Mouse (Mus musculus) gastrocnemius, adult 8-10 months (tissue): ENCODE measurements around the gene Rplp0. TPM values are rescaled to one million over a fixed set of nuclear protein-coding genes. Genes with fewer than 3 reads are reported as not detected.
"Not testable (repeated sequence)": the region's sequence is repeated elsewhere in the genome, so short reads cannot be mapped to it uniquely, and the experiment has no call there.

Experiments
- DNase-seq, 2 experiments: peaks; one replicate each; pipeline ENCODE4 v3.0.0; 2022; ENCODE audit warnings: low spot score in 2 of 2
- total RNA-seq, 4 experiments: library from RNA; stranded (reverse); gene quantifications; 2 replicates each; pipeline ENCODE4 v1.2.4; 2022

Rplp0 gene
- 100 to 1,000 TPM; 566 to 724 (median 629) TPM for total RNA-seq

DNA sequence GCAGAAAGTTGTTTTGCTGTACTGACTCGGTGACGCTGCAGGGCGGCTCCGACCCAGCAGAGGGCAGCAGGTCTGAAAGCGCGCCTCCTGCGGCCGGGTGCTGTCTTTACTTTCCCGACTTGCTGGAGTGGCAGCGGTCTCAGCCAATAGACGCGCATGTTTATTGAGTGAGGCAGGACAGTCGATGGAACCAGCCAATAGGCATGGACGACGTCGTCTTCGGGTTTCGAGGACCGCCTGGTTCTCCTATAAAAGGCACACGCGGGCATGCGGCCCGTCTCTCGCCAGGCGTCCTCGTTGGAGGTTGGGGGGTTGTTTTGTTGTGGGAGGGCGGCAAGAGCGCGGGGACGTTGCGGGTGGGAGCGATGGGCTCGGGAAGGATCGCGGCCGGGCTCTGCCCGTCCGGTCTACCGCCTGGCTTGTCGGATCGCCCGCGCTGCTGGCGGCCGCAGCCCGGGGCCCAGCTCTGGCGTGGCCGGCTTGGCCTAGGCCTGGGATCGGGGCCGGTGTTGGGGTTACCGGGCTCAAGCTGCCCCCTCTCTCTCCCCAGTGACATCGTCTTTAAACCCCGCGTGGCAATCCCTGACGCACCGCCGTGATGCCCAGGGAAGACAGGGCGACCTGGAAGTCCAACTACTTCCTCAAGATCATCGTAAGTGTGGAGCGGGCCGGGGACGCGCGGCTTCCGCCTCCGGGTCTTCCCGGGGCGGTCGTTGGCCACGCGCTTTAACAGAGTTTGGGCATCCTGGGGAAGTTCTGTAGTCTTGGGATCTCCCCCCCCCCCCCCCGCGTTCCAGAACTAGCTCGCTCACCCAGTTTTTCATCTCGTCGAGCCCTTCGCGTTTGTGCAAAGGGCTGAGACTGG, at the start of gene Rplp0:
Rplp0 (plus strand) TSS at position 231 of the 865 bp plus-strand sequence.
- DNase-seq, result peak; percentile 99

DNA sequence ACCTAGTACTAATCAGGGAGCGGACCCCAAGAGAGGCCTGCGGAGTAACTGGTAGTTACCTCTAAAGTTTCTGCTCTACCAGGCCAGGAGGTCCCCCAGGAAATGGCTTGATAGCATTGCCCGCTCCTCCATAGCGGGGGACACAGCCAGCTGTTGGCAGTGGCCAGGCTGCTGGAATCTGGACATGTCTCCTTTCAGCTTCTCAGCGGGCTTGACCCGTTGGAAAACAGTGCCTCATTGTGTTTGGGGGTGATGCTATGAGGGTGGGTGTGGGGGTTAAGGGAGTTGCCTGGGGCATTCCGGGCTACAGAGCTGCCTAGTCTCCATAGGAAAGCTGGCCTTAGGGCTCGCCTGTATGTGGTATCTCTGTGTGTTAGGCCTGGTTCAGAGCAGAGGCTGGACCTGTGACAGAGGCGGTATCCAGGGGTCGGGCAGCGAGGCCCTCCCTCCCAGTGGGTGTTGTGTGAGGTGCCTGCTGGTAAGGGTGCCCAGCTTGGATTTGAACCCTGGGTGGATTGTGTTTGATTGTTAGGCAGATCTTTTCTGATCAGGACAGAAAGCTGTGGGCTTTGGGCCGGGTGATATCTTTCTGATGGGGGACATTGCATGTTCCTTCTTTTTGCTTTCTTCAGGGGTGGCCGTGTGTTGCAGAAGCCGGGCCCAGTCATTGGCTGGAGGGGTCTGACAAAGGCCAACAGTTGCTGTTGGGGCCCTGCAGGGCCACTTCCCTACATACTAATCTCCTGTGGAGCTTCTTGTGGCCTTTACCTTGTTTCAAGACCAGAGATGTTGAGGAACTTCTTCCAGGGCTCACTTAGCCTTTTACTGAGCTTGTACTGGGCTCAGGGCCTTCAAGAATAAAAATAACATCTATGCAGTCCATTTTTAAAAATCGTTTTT, 49.2 kb upstream of the Rplp0 start:
- DNase-seq, result no peak

DNA sequence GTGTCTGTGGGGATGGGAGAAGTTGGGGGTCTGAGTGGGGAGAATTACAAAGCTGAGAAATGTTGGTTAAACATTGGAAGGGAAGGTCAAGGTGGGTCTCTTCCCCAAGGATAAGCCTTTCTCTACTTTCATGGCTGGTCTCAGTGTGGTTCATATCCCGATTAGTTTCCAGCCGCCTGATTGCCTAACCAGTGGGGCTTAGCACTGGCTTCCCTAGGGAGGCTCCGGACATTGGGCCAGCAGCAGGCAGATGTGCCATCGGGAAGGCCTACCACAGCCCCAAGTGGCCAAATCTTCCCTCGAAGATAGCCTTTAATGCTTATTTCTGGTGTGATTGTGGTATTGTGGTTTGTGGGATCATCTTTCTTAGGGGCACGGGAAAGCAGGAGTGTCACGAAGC, 46.9 kb upstream of the Rplp0 start:
- DNase-seq, result no peak

DNA sequence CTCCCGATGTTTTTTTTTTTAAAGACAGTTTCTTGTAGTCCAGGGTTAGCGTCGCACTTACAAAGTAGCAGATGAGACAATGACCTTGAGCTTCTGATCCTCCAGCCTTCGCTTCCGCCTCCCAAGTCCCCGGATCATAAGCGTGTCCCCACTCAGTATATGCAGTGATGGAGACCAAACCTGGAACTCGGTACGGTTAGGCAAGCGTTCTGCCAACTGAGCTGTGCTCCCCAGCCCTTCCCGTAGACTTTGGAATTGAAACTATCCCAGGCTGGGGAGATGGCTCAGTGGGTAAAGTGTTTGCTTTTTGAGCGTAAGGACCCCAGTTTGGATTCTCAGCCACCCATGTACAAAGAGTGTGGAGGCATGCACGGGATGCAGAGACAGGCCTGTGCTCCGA, 46.0 kb upstream of the Rplp0 start:
- no peak for DNase-seq

DNA sequence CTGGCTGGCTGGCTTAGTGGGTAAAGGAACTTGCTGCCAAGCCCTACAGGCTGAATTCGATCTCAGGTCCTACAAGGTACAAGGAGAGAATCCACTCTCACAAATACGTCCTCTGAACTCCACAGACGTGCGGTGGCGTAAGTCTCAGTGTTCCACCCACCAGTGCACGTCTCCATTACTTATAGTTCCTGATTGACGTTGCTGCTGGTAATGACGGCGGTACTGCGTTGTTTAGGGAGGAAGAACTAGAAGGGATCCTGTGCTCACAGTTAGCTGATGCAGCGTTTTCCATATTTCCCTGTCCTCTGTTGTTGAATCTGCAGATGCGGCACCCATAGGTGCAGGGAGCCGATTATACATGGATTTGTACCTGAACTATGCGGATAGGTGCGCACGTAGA, 45.5 kb upstream of the Rplp0 start:
- no peak for DNase-seq

DNA sequence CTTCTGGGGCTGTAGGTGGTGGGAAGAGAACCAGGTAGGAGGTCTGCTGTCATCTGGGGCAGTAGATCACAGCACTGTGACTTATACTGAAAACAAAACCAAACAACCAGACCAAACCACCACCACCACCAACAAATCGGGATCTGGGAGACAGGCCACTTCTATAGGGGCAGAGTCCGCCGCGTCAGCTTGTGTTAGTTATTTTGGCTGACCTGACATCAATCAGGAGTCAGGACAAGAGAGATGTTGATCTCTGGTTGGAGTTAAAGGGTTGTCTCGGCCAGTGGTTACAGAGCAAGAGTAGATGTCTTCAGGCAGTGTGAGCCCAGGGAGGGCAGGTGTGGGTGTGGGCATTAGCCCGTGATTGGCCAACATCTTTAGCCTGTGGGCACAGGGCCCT, 44.9 kb upstream of the Rplp0 start:
- DNase-seq, result no peak

DNA sequence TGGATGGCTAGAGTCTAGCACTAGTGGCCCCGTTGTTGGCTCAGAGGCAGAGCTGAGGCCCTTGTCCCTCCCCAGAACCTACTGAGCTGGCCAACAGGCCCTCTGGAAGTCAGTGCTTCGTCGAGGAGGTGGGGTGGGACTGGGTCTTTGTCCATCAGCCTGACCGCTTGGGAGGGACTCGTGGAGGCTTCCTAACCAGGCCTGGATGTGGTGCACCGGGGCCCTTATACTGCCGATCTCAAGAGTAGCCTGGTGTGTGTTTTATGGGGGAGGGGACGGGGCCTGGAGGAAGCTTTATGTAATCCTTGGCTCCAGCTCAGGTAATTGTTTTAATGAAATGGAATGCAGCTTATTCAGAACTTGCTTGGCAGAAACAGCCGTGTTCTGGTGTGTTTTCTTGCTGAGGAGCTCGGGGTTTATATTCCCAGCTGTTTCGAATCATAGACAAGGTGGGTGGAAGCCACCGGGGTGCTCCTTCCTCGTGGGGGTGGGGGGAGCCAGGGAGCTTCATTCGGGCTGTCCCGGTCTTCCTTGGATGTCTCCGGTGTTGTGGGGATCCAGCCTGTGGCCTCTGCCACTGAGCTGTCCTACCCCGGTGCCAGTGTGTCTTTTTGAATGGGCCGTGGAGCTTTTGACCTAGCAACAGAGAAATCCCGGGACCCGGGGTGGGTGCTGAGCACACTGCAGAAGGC, 44.2 kb upstream of the Rplp0 start:
- DNase-seq, result peak; percentile 58 to 59

DNA sequence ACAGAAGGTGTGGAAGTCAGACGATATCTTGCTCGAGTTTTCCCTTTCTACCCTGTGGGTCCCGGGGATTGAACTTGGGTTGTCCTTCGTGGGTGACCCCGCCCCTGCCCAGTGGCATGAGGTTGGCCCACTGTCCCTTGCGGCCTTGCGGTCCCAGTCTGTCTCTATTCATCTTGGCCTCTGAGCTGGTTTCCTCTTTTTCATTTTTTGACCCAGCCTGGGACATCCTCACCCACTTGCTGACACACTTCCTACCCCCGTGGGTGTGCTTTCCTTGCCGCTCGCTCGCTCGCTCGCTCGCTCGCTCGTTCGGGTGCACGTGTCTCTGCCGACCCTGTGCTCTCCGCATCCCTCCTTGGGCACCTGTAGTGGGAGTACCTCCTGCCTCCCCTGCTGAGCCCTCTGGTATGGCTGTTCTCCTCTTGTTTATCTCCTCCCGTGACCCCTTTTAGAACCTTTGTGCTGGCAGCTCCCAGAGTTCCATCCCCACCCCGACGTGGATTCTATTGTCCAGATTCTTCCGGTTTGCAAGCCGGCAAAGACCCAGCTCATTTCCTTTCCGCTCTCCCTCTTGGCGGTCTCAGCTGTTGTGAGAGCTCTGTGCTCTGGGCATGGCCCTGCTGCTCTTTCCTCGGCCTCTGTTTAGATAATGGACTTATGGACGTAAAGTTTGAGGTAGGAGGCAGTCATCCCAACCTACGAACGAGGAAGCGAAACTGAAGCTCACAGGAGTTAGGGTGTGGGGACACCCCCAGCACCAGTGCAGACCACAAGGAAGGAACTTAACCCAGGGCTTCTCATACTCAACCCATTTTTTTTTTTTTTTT, 43.0 kb upstream of the Rplp0 start:
- no peak for DNase-seq

DNA sequence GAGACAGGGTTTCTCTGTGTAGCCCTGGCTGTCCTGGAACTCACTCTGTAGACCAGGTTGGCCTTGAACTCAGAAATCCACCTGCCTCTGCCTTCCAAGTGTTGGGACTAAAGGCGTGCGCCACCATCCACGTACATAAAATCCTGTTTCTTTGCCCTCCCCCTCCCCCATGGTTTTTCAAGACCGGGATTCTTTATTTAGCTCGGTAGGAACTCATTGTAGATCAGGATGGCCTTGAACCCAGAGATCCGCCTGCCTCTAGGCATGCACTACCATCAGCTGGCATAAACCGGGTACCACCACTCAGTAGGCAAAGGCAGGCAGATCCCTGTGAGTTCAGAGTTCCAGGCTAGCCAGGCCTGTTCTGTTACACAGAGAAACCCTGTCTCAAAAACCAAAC, 42.4 kb upstream of the Rplp0 start:
- no peak for DNase-seq

DNA sequence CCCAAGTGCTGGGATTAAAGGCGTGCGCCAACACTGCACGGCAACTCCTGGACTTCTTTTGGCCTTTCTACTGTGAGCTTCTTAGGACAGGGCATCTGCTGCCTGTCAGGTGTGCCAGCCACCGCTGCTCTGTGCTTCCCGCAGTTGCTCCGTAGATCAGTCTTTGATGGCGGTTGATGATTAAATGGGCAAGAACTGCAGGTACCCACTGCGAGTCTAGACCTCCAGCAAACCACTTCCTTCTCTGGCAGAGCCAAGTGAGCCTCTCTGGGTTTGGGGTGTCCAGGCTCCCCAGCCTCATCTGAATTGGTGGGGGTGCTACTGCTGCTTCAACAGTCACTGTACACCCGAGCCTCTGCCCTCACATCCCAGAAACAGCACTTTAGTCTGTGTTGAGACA, 41.8 kb upstream of the Rplp0 start:
- DNase-seq, result no peak

DNA sequence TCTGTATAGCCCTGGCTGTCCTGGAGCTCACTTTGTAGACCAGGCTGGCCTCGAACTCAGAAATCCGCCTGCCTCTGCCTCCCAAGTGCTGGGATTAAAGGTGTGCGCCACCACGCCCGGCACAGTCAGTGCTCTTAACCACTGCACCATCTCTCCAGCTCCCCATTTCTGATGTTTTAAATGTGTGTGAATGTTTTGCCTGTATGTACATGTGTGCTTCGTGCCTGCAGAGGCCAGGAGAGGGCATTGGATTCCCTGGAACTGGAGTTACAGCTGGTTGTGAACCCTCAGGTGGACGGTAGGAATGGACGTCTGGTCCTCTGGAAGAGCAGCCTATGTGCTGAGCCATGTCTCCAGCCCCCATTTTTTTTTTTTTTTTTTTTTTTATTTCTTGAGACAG, 41.1 kb upstream of the Rplp0 start:
- DNase-seq, result not testable (repeated sequence)

DNA sequence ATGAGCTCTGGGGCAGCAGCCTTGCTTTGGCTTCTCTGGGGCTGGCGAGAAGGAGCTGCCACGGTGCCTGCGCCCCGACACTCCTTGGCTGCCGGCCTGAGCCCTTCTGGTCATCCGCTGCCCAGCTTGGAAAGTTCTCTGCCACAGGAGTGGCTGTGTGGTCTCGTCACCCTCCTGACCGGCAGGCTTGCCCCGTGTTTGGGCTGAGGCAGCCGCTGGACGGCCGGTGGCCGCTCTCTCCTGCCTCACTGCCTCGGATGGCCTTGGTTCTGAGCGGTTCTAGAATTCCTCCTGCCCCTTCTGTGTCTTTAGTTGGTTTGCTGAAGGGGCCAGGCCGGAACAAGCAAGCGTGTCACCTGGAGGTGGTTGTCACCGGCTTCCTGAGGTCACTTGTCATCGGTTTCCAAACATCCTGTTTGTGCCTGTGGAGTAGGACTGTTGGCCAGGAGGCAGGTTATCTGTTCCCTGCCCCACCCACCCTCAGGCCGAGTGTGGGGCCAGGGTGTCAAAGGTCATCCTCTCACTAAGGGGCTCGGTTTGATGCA, 38.9 kb upstream of the Rplp0 start:
- DNase-seq, result no peak

DNA sequence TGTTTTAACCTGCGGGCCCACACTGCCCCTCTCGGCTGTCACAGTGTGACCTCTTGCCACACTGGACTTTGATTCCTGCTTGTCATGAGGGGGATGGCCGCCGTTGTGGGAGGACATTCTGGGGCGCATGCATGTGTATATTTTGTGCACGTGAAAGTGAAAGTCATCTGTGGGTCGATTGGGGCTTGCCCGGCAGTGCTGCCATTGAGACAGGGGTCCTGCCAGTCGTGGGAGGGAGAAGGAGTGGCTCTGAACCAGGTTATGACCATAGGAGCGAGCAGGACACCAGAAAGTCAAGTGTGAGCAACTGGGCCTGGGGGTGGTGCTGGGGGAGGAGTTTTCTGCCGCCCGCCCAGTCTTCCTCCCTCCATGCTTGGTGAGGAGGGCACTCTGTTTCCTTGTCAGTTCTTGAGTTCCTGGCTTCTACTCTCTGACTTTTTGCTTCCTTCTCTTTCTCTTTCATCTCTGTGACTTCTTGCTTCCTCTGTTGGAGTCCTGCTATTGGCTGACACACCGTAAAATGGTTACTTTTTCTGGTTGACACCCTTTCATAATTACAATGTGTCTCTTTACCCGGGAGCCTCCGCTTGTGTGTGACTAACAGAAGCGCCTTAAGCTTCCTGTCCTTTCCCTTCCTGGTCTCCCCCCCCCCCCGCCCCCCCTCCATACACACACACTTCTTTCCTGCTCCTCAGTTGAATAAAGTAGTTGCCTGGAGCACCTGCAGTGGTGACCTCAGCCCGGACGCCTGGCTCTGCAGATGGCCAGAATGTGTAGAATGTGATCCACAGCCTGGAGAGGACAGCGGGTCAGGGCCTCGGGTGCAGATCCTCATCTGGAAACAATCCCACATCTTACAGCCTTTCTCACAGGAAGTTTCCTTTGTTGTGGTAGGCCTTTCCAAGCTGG, 37.5 kb upstream of the Rplp0 start:
- no peak for DNase-seq

DNA sequence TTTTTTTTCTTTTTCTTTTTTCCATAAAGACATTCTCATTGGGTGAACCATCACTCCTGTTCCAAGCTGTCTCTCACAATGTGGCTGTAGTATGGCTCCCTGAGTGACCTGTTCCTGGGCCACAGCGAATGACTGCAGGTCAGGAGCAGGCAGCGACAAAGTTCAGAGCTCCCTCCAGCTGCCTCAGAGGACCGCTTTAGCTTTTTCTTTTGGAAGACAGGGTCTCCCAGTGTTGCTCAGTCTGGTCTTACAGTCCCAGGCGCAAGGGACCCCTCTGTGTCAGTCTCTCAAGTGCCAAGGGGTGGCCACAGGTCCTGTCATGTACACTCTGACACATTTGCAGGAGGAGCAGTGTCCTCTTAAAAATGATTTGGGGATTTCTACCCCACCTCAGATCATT, 36.7 kb upstream of the Rplp0 start:
- DNase-seq, result no peak

DNA sequence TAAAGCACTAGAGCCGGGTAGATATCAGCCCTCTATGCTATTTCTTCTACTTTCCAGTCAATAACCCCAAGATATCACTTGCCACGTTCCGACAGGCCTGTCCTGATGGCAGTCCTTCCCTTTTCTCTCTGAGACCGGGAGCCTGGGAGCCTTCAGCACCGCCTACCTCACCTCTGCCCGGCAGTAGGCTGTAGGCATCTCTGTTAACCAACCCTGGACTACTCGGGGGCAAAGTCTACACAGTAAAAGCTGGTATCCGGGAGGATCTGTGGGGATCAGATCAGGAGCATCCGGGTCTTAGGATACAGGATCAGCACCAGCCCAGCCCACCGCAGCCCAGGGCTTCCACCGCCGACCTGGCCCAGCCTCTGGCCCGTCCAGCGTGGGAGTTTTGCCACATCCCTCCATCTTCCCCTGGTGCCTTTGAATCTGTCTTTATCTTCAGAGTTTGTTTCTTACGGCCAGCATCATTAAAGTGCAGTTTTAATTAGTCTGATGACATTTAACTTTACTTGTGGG, 36.2 kb upstream of the Rplp0 start:
- no peak for DNase-seq

DNA sequence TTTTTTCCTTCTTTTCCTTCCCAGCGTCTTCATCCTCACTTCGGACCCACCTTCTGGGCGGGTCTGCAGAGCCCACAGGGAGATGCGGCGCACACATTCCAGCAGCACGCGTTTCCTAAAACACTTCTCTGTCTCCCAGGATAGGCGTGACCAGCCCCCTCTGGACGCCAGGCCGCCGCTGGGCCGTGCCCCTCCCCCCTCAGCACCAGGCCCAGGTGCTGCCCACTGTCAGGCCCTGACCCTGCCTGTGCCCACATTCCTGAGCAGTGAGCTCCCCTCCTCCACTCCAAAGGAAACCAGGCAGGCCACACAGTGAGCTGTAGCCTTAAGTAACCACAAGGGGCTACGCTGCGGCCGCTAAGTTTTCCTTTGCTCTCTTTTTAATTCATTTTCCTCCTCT, 35.3 kb upstream of the Rplp0 start:
- no peak for DNase-seq

DNA sequence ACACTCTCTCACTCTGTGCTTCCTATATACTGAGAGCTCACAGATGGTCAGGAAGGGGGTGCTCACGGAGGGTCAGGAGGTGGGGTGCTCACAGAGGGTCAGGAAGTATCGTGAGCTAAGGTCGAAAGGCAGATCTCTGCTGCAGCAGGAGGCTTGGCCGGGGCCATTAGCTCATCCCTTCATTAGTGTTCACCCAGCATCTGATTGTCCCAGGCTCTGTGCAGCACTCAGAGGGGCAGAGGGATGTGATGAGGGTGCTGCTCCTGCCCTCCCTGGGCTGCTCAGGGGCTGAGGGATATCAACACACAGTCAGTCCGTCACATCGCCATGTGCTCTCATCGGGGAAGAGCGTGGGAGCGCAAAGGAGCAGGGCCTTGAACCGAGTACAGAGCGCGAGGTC, 34.8 kb upstream of the Rplp0 start:
- no peak for DNase-seq

DNA sequence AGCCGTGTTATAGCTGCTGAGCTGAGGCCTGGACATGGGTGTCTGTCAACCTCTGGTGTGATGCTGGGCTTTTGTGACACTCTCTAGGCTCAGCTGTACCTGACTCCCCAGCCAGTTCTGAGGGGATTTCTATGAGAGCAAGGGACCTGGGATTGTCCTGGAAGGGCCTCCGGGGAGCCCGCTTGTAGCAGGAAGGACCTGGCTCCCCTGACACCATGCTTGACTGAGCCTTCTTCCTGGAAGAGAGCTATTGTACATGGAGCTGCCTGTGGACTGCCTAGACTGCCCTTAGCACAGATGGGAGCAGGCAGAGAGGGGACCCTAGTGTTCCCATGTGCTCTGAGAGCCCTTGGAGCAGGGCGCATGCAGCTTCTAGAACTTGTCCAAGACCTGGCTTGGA, 33.9 kb upstream of the Rplp0 start:
- no peak for DNase-seq

DNA sequence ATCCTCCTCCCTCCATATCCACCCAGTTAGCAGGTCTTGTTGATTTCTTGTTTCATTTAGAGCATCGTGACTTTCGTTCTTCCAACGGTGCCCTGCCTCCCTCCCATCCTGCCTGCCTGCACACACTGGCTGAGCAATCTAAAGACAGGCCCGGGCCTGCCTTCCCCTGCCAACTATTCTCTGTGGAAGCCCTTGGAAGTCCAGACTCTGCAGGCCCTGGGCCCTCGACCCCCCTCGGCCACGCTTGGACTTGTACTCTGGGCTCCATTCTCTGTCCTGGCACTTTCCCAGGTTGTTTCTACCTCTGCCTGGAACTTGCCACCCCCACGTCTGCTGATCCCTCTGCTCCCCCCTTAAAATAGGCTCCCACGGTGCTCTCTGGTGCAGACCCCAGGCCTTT, 33.3 kb upstream of the Rplp0 start:
- no peak for DNase-seq
